Mouse (Mus musculus): ENCODE measurements around the gene Ttc28. TPM values are rescaled to one million over a fixed set of nuclear protein-coding genes. Genes with fewer than 3 reads are reported as not detected.

Ttc28 gene
- total RNA-seq, 2 experiments from 2014 or later: 0.51 to 2.5 TPM

DNA sequence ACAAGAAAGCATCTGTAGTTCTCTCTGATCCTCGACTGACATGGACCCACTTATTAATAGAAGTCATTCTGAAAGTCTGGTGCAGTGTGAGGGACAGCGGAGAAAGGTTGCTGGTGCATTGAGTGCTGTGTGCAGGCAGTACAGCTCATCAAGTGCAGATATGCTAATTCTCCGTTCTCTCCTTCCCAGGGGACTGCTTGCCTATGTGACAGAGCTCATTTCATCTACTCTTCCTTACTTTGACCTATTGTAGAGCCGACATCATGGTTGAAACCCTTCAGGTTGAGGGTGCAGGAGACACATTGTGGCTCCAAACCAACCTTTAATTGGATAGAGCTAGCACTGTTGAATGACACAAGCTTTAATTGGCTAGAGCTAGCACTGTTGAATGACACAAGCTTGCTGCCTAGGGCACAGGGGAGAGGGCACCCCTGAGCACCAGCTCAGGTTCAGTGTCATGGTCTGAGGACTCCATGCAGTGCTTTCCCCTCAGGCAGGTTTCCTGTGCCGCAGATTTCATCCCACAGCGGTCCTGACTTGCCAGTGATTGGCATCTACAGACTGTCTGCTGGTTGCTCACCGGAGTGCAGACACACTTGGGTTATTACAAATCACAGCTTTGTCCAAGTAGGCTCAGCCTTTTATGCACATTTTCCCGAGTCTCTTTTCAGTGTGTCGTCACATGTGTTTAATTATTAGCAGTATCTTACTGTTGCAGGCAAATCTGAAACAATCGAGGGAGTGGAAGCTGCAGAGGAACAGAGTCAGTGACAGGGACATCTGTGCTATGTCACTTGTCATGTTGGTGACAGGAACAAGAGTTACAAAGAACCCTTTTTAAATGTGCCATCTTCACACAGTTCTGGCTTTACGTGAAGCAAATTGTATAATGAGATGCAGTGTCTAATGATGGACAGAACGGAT lies 69.1 kb downstream of the Ttc28 start:
- ATAC-seq (replicated peaks; ENCODE audit: low FRiP score, poor library complexity, severe bottlenecking): no peak

DNA sequence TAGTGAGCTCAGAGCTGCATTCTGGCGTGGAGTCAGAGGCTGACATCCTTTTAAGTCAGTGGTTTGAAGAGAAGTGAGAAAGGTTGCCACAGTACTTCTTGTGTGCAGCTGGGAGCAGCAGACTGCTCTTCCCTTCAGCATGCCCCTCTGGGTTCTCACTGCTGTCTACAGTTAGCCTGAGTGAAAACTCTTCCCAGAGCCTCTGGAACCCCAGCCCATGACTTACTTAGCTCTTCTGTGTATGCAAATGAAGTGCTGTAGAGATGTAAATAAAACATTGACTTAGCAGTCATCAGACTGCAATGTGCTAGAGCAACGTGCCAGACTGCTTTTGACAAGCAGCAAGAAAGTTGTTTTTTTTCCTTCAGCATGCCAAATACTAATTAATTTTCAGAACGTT lies 70.2 kb downstream of the Ttc28 start:
- no peak for ATAC-seq (replicated peaks; ENCODE audit: low FRiP score, poor library complexity, severe bottlenecking)

DNA sequence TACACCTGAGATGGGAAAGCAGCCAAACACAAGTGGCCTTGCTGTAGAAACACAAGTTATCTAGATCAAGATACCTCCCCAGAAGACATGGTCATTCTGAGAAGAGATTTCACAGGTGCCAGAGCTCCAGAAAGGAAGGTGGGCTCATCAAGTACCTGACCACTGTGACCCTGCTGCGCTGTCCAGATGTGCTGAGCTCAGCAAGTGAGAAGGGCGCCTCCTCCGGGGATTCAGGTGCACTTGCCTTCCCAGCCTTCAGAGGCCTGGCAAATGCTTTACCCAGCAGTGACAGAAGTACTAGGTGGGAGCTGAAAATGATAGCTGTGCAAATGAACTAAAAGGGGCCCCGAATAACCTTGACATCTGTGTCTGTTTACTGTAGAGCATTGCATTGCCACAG lies 78.6 kb downstream of the Ttc28 start:
- ATAC-seq (replicated peaks; ENCODE audit: low FRiP score, poor library complexity, severe bottlenecking): no peak

DNA sequence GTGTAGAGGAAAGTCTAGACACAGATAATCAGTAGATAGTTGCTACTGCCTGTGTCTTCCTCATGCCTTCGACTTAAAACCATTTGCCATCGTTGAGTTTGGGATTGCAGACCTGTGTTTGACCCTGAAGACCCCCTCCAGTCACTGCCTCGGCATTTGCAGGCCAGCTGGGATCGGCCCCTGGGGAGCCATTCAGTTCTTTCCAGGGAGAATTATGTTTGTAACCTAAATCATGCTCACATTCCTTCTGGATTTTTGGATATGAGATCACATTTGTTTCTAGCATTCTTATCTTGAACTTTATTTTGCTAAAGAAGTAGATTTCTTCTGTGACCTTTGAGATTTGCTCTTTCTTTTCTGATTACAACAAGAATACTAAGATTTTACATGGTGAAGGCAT lies 80.5 kb downstream of the Ttc28 start:
- ATAC-seq (replicated peaks; ENCODE audit: low FRiP score, poor library complexity, severe bottlenecking): no peak

DNA sequence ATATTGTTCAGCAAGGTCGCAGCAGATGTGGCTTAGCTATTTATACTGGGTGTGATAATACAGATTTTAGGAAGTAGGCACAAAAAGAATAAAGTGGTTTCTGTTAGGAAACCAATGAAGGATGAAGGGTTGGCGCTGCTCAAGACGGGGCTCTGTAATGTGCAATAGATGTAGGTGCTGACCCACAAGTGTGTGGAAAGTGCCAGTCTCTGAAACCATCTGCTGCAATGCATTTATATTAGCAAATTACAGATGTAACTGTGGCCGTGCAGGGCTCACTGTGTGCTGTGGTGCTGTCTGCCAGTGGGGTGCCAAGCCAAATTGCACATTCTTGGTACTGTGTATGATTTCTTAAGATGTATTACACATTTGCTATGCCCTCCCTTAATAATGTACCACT lies 81.3 kb downstream of the Ttc28 start:
- no peak for ATAC-seq (replicated peaks; ENCODE audit: low FRiP score, poor library complexity, severe bottlenecking)

DNA sequence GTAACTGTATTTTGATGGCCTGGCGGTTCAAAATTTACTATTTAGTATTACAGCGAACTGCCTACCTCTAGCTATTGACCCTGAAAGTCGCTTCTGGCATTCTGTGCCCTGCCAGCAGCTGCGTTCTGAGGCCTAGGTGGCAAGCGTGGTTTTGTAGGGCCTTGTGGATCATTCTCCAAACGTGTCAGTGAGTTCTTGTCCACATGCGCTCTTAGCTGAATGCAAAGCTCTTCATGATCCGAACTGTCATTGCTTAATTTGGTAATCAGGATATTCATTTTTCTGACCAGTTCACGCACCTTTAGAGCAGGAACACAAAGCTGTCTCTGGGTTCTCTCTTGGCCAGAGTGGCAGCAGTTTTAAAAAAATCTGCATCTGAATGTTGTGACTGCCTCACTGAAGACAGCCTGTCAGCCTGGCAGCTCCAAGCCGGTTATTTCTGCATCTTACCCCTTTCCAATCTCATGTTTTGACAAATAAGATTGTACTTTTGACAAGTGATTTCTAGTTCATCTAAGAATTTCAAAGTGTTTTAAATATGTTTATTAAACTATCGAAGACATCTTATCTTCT lies 88.0 kb downstream of the Ttc28 start:
- ATAC-seq (replicated peaks; ENCODE audit: low FRiP score, poor library complexity, severe bottlenecking): no peak

DNA sequence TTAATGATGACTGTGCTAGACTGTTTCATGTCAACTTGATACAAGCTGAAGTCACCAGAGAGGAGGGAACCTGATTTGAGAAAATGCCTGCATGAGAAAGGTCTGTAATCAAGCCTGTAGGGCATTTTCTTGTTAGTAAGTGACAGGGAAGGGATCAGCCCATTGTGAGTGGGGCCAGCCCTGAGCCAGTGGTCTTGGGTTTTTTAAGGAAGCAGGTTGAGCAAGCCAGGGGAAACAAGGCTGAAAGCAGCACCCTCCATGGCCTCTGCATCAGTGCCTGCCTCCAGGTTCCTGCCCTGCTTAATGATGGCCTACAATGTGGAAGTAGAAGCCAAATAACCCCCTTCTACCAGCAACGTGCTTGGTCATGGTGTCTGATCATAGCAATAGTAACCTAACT lies 89.0 kb downstream of the Ttc28 start:
- no peak for ATAC-seq (replicated peaks; ENCODE audit: low FRiP score, poor library complexity, severe bottlenecking)

DNA sequence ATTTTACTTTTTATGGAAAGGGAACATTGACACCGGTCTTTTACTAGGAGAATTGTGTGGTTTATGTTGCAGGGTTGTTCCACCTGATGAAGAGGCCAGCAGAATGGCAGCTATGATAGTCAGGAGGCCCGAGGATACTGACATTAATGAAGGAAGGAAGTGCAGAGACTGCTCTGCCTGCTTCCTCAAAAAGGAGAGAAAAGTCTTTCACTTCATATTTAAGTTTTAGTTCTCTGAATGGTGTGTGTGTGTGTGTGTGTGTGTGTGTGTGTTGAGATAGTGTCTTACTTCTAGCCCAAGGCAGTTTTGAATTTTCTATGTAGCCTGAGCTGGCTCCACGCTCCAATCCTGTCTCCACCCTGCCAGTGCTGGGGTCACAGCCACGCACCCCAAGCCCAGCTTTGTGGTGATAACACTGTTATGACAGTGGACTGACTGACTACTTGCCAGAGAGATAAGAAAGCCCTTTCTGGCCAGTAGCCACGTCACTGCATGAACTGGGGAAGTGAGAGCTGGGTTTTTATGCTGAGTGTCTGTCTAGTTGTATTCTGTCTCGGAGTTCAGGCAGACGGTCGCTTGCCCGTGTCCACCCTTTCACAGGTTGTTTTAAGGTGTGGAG lies 90.7 kb downstream of the Ttc28 start:
- no peak for ATAC-seq (replicated peaks; ENCODE audit: low FRiP score, poor library complexity, severe bottlenecking)

DNA sequence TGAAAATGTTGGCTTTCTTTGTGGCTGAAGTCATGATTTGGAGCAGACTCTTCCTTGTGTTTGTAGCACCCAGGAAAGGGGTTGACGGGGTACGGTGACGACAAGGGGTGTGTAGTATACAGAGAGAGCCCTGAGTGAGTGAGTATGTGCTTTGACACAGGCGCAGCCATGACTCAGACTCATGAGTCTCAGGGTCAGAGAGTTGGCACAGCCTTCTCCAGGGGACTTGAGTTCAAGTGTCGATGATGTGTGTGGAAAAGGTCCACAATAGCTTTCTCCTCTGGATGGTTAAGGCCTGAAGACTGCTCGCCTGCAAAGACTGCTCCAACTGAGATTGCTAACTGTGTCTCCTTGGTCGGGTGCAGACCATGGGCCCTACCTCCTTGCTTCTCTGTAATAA lies 97.1 kb downstream of the Ttc28 start:
- ATAC-seq (replicated peaks; ENCODE audit: low FRiP score, poor library complexity, severe bottlenecking): no peak

DNA sequence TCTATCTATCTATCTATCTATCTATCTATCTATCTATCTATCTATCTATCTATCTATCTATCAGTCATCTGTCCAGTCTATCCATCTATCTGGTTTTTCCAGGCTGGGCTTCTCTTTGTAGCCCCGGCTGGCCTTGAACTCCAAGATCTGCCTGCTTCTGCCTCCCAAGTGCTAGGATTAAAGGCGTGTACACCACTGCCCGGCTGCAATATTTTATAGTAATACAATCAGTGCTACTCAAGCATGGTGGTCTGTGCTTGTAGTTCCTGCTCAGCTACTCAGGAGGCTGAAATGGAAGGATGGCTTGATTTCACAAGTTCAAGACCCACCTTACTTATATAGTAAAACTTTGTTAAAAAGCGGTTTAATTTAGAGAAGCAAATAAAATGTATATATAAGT lies 98.2 kb downstream of the Ttc28 start:
- ATAC-seq (replicated peaks; ENCODE audit: low FRiP score, poor library complexity, severe bottlenecking): no peak

DNA sequence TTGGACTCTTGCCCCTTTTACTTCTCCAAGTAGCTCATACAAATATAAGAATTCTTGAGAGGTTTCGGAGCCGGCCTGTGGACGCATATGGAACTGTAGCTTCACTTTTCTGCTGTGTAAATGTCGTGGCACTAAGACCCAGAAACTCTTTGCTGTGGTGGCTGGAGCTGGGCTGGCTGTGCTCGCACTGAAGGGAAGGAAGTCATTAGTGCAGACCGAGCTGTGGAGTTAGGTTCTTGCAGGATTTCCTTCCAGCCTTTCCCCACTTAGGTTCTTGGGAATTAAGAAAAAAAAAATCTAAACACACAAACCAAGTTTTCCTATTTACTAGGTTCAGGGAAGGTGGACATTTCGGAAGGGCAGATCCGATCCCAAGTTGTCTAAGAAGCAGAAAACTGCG lies 98.9 kb downstream of the Ttc28 start:
- no peak for ATAC-seq (replicated peaks; ENCODE audit: low FRiP score, poor library complexity, severe bottlenecking)

DNA sequence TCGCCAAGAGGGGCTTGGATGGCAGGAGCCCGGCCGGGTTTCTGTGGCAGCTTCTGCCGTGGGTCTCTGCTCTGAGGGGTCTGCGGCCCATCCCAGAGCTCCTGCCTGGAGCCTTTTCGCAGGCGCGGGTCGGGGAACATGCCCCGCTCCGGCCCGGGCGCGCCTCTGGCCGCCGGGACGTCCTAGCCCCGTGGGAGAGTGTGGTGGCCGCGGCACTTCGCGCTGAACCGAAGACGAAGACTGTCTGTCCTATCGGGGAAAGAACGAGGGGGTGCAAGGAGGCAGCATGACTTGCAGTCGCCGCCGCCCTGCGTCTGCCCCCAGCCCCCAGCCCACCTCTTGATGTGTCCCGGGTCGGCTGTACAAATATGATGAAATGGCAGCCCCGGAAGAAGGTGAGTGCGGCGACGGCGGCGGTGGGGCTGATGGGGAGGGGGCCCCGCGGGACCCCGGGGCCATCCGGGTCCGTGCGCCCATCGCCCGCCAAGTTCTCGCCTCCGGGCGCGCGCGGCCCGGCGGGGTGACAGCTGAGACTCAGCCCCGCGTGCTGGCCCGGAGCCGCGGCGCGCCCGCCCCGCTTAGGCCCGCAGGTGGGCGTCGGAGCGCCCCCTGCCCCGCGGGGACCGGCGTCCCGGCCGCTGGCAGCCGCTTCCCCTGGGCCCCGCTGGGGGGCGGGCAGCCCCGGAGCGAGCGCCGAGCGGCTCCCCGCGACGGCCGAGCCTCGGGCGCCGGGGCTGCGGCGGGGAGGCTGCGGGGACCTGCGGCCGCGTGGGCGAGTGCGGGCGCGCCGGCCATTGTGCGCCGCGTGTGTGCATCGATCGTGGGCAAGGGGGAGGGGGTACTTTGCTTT lies 99.6 kb downstream of the Ttc28 start:
- no peak for ATAC-seq (replicated peaks; ENCODE audit: low FRiP score, poor library complexity, severe bottlenecking)

DNA sequence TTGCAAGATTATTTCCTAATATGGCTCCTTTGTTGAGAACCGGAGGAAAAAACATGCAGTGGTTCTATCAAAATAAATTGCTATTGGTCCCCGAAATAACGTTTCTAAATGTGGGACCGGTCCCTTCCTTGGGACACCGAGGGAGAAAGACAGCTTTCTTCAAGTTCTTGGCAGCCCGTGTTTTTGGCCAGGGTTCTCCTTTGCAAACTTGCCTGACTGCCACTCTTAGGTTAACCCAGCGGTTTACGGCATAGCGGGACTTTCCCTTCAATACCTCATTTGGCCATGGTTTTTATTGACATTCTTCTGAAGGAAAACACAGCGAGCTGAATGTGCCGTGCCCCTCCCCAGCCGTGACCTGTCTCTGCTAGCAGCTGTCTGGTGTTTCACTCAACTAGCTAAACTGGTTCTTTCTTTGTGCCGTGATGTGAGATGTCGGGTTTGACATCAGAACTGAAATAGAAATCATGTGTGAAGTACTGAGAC lies 100.3 kb downstream of the Ttc28 start:
- ATAC-seq (replicated peaks; ENCODE audit: low FRiP score, poor library complexity, severe bottlenecking): no peak

DNA sequence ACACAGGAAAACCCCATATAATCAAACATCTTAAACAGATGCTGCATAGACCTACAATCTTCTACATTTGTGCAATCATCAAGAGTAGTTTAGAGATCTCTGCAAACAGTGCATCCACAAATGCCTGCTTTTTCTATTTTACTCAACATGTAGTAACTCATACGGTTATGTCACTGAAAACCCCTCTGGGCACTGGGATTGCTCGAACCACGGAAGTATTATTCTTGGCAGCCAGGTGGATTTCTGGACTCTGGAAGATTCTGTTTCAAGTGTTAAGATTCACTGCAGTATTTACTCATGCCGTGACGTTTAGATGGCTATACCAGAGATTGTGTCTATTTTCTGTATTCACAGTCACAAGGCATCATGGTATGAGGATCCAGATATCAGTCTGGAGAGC lies 101.0 kb downstream of the Ttc28 start:
- ATAC-seq (replicated peaks; ENCODE audit: low FRiP score, poor library complexity, severe bottlenecking): no peak

DNA sequence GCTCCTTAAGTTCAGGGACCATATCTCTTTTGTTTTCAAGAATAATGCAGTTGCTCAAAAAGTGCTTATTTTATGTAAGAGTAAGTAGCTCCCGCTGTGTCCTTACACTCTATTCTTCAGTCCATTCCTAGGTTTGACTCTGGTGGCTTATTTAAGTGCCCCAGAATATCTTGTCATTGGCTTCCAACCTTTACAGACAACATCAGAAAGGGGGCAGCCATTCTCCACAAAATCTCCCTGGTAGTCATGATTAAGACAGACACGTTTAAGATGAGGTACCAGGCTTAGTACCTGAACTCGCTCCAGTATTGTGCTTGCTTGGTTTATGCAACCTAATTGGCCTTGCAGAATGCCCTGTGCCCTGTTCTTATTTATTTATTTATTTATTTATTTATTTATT lies 102.8 kb downstream of the Ttc28 start:
- no peak for ATAC-seq (replicated peaks; ENCODE audit: low FRiP score, poor library complexity, severe bottlenecking)

DNA sequence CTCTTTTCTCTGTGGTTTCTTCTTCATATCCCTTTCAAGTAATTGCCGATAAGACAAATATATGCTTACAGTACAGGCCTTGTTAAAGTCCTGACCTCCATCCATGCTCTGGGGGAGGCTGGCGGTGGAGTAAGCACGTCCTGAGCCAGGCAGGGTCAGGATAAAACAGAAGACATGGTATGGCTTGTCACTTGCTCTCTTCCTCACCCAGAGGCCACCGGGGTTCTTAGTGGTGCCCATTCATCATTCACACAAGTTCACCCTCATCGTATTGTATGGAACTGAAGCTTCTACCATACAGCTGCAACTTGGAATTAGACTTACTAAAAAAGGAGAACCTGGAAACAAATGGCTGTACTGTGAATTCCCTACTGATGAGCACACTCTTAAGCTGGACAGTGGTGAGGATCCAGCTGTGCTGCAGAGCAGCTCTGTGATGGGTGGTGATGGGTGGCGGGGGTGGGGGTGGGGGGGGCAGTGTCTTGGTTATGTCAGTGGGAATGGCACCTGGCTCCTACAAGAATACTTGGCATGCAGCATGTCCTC lies 104.6 kb downstream of the Ttc28 start:
- no peak for ATAC-seq (replicated peaks; ENCODE audit: low FRiP score, poor library complexity, severe bottlenecking)

DNA sequence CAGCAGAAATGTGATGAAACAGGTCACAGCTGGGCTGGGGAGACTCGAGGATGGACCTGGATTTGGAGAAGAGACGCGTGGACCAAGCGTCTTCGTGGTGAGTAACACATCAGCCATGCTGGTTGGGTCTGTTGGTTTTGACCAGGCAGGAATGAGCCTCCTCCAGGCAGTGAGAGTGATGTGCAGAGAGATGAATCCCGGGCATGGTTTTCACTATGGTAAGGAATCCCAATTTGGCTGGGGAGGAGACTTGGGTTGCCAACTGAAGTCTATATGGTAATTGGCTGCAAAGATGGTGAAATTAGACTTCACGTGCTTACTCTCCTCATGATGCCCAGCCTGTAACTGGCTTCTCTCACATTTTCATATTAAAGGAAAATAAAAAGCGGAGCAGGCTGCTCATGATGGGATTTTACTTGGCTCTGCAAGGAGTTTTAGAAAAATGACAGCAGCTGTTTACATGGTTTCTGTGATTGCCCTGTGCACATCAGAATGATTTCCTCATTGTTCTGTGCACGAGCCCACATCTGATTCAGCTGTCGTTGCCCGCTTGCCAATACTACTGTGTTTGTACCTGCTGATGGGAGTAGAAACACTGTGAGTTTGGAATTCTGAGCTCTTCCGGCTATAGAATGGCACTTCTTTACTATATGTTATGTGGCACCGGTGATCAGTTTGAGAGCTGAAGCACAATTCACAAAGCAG lies 117.4 kb downstream of the Ttc28 start:
- ATAC-seq (replicated peaks; ENCODE audit: low FRiP score, poor library complexity, severe bottlenecking): no peak

DNA sequence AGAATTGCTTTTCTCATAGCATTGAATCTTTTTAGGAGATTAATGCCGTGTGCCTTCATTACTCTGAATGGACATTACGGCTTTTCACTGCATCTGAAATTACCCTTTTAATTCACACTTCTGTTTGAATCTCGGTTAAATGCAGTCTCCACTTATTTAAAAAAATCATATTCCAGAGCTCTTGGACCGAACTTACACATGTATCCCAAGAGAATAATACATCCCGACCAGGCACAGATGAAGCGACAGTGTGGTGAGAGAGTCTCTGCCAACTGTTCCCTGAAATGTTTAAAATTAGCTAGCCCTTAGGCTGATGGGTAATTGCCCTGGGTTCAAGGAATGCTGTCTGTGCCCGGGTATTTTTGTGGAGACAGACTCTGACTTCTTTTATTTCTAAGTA lies 118.1 kb downstream of the Ttc28 start:
- ATAC-seq (replicated peaks; ENCODE audit: low FRiP score, poor library complexity, severe bottlenecking): no peak

DNA sequence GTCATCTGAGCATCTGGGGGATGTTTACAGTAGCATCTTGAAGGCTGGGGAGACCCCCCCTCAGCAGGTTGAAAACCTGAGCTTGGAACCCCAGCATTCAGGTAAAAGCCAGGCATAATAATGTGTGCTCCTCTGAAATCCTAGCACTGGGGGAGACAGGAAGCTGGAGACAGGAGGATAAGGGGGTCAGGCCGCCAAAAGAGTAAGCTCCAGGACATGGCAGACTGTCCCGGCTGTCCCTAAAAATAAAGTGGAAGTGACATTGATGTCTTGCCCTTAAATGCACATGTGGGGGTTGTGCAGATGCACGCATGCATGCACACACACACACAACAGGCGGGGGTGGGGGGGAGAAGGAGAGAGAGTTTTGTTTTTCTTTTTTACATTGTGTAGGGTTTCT lies 118.7 kb downstream of the Ttc28 start:
- ATAC-seq (replicated peaks; ENCODE audit: low FRiP score, poor library complexity, severe bottlenecking): no peak

All from erythroblast, adult 5-6 weeks (primary cell).